Mouse (Mus musculus) intestine, embryonic 16.5 days (tissue): ENCODE measurements around the gene Kansl1. TPM values are rescaled to one million over a fixed set of nuclear protein-coding genes. Genes with fewer than 3 reads are reported as not detected.

Experiments used
- ATAC-seq: fragments of 200-750 bp; cut with Nextera tagmentation; 2 replicates; pipeline ENCODE4 v1.8.0; 2017; ENCODE audit warnings: moderate TSS enrichment, moderate library complexity
- H3K27ac ChIP-seq: fragments of 300-500 bp; sonication (generic); 2 replicates; pipeline ENCODE4 v1.5.1; 2014; ENCODE audit warnings: mild to moderate bottlenecking, low read length
- H3K27me3 ChIP-seq: fragments of 300-500 bp; sonication (generic); replicated peaks from 2 replicates; pipeline ENCODE4 v1.6.1; 2014; ENCODE audit warnings: low read length, control low read depth, mixed read lengths; ENCODE audit not compliant: control insufficient read depth, insufficient read depth
- H3K36me3 ChIP-seq: fragments of 300-500 bp; sonication (generic); 2 replicates; pipeline ENCODE4 v1.6.1; 2014; ENCODE audit warnings: low read length, control low read depth; ENCODE audit not compliant: control insufficient read depth, insufficient read depth
- H3K4me1 ChIP-seq: fragments of 300-500 bp; sonication (generic); 2 replicates; pipeline ENCODE4 v1.6.1; 2014; ENCODE audit warnings: low read length, control low read depth, mixed read lengths; ENCODE audit not compliant: control insufficient read depth, insufficient read depth
- H3K4me2 ChIP-seq: fragments of 300-500 bp; sonication (generic); 2 replicates; pipeline ENCODE4 v1.6.1; 2014; ENCODE audit warnings: low read depth, low read length, control low read depth
- H3K4me3 ChIP-seq: fragments of 300-500 bp; sonication (generic); 2 replicates; pipeline ENCODE4 v1.5.1; 2014; ENCODE audit warnings: mild to moderate bottlenecking, low read length
- H3K9ac ChIP-seq: fragments of 300-500 bp; sonication (generic); 2 replicates; pipeline ENCODE4 v1.6.1; 2014; ENCODE audit warnings: low read depth, low read length
- H3K9me3 ChIP-seq: fragments of 300-500 bp; sonication (generic); 2 replicates; pipeline ENCODE4 v1.6.1; 2016; ENCODE audit warnings: low read length, control low read depth; ENCODE audit not compliant: control insufficient read depth
- WGBS: fragments of 180-500 bp; shearing (Covaris S2); extraction: QIAGEN DNeasy Blood & Tissue Kit; methylation state at CpG from one replicate; pipeline ENCODE4 v1.1.7; 2014; 5-methylcytosine and 5-hydroxymethylcytosine counted together
- polyA plus RNA-seq: library from polyadenylated mRNA; unstranded; fragments of >200 nt; fragmentation: Nextera tagmentation; extraction: Ambion mirVana; gene quantifications from 2 replicates; pipeline ENCODE4 v1.2.1, GENCODE M21; 2015

The Kansl1 gene
- polyA plus RNA-seq, 1 experiment from 2014 or later: 13.7 TPM

GRCm38 (mm10) chr11:104386595-104386994 lies 82.1 kb downstream of the Kansl1 start:
- Histone ChIP-seq H3K4me3 (no peak overlapping the region), H3K27me3 (no peaks in the 10 kb centered on the region), H3K27ac (no peak overlapping the region), H3K9ac (no peak overlapping the region), H3K9me3 (no peaks in the 10 kb centered on the region), H3K36me3 (no peaks in the 10 kb centered on the region), H3K4me1 (0 out of 2 replicates have a peak, but pooled peaks cover 6% of the 10 kb centered on the region), H3K4me2 (no peak overlapping the region)
- WGBS: 97% methylated on average over 1 of the region's 1 CpGs
- no peak for ATAC-seq

GRCm38 (mm10) chr11:104383167-104383810 lies 85.4 kb downstream of the Kansl1 start:
- no peak overlapping the region for H3K4me3 ChIP-seq
- 0 out of 2 replicates have a peak, but pooled peaks cover 6% of the 10 kb centered on the region for H3K4me1 ChIP-seq
- H3K9ac ChIP-seq: no peak overlapping the region
- WGBS: 62% methylated on average over 2 of the region's 2 CpGs
- no peaks in the 10 kb centered on the region for H3K36me3 ChIP-seq
- H3K27me3 ChIP-seq: no peaks in the 10 kb centered on the region
- peak; percentile 95 for ATAC-seq
- H3K27ac ChIP-seq: peak overlapping the region; percentile 73
- peak overlapping the region; percentile 19; the same call in 1 of the 2 replicates for H3K4me2 ChIP-seq
- no peaks in the 10 kb centered on the region for H3K9me3 ChIP-seq

GRCm38 (mm10) chr11:104381887-104382286 lies 86.8 kb downstream of the Kansl1 start:
- 82% methylated on average over 4 of the region's 4 CpGs for WGBS
- Histone ChIP-seq H3K9me3 (no peaks in the 10 kb centered on the region), H3K4me2 (no peak overlapping the region), H3K27ac (no peak overlapping the region), H3K4me1 (0 out of 2 replicates have a peak, but pooled peaks cover 6% of the 10 kb centered on the region), H3K4me3 (no peak overlapping the region), H3K9ac (no peak overlapping the region), H3K36me3 (no peaks in the 10 kb centered on the region), H3K27me3 (no peaks in the 10 kb centered on the region)
- ATAC-seq: no peak

- H3K4me2 ChIP-seq: no peak overlapping the region
- H3K9ac ChIP-seq: no peak overlapping the region
- no peaks in the 10 kb centered on the region for H3K27me3 ChIP-seq
- 69% methylated on average over 1 of the region's 1 CpGs for WGBS
- H3K27ac ChIP-seq: no peak overlapping the region
- ATAC-seq: no peak
- no peak overlapping the region for H3K4me3 ChIP-seq
- H3K9me3 ChIP-seq: no peaks in the 10 kb centered on the region
- no peaks in the 10 kb centered on the region for H3K36me3 ChIP-seq
- 0 out of 2 replicates have a peak, but pooled peaks cover 6% of the 10 kb centered on the region for H3K4me1 ChIP-seq
Observed at GRCm38 (mm10) chr11:104379635-104380034, 89.0 kb downstream of the Kansl1 start.

- no peaks in the 10 kb centered on the region for H3K4me1 ChIP-seq
- H3K9ac ChIP-seq: no peak overlapping the region
- H3K9me3 ChIP-seq: no peaks in the 10 kb centered on the region
- H3K36me3 ChIP-seq: no peaks in the 10 kb centered on the region; the same call in 1 of the 2 replicates
- 93% methylated on average over 3 of the region's 3 CpGs for WGBS
- no peak overlapping the region for H3K4me3 ChIP-seq
- no peaks in the 10 kb centered on the region for H3K27me3 ChIP-seq
- no peak for ATAC-seq
- H3K4me2 ChIP-seq: no peak overlapping the region
- no peak overlapping the region for H3K27ac ChIP-seq
Observed at GRCm38 (mm10) chr11:104376291-104376690, 92.4 kb downstream of the Kansl1 start.

- Histone ChIP-seq H3K9ac (no peak overlapping the region), H3K4me2 (no peak overlapping the region), H3K4me1 (no peaks in the 10 kb centered on the region), H3K27ac (no peak overlapping the region), H3K27me3 (no peaks in the 10 kb centered on the region), H3K9me3 (no peaks in the 10 kb centered on the region), H3K36me3 (no peaks in the 10 kb centered on the region; the same call in 1 of the 2 replicates), H3K4me3 (no peak overlapping the region)
- 86% methylated on average over 5 of the region's 5 CpGs for WGBS
- no peak for ATAC-seq
Observed at GRCm38 (mm10) chr11:104367486-104368190, 101.0 kb downstream of the Kansl1 start.

GRCm38 (mm10) chr11:104363823-104364600 lies 104.6 kb downstream of the Kansl1 start:
- Histone ChIP-seq H3K4me3 (no peak overlapping the region), H3K9ac (no peak overlapping the region), H3K27me3 (no peaks in the 10 kb centered on the region), H3K4me2 (no peak overlapping the region), H3K9me3 (no peaks in the 10 kb centered on the region), H3K27ac (no peak overlapping the region), H3K36me3 (no peaks in the 10 kb centered on the region), H3K4me1 (no peaks in the 10 kb centered on the region; the same call in 1 of the 2 replicates)
- peak; percentile 80 for ATAC-seq
- 71% methylated on average over 2 of the region's 2 CpGs for WGBS

GRCm38 (mm10) chr11:104362704-104363103 lies 106.0 kb downstream of the Kansl1 start:
- H3K9me3 ChIP-seq: no peaks in the 10 kb centered on the region
- no peak for ATAC-seq
- H3K4me1 ChIP-seq: no peaks in the 10 kb centered on the region; the same call in 1 of the 2 replicates
- no peak overlapping the region for H3K27ac ChIP-seq
- no peak overlapping the region for H3K9ac ChIP-seq
- WGBS: 81% methylated on average over 1 of the region's 1 CpGs
- H3K4me2 ChIP-seq: no peak overlapping the region
- no peak overlapping the region for H3K4me3 ChIP-seq
- no peaks in the 10 kb centered on the region for H3K36me3 ChIP-seq
- no peaks in the 10 kb centered on the region for H3K27me3 ChIP-seq

GRCm38 (mm10) chr11:104361790-104362189 lies 106.9 kb downstream of the Kansl1 start:
- WGBS: 47% methylated on average over 2 of the region's 2 CpGs
- H3K4me3 ChIP-seq: no peak overlapping the region
- H3K36me3 ChIP-seq: no peaks in the 10 kb centered on the region
- H3K27ac ChIP-seq: no peak overlapping the region
- ATAC-seq: no peak
- no peaks in the 10 kb centered on the region for H3K9me3 ChIP-seq
- no peak overlapping the region for H3K9ac ChIP-seq
- H3K4me1 ChIP-seq: no peaks in the 10 kb centered on the region; the same call in 1 of the 2 replicates
- no peaks in the 10 kb centered on the region for H3K27me3 ChIP-seq
- H3K4me2 ChIP-seq: no peak overlapping the region
